ENCODE assay signal across 13 mouse cellular contexts in genomic region chr2:9352190-9352589, GRCm38 (mm10).
A peak's percentile ranks its signal among the peaks of the same experiment; 100 is the strongest.
DNase-seq lines count a peak whose midpoint lies in the region; ATAC-seq lines count a peak whose summit lies in the region.
"Had no signal": no experiment of that assay in that cellular context is flagged by ENCODE, and none has a peak within 500 bp of the region (broad histone marks: within the 10 kb centered on the region; RNA-seq: fewer than 3 reads in every experiment).

No protein-coding gene starts in this region.

- no peak overlapping the region for H3K4me2 ChIP-seq in kidney, embryonic 16.5 days (replicated peaks; ENCODE audit: low read depth, low read length)
- H3K4me2 ChIP-seq in limb, embryonic 15.5 days = no peak overlapping the region
- H3K4me2 ChIP-seq: heart, embryonic 11.5 days had no signal

- H3K4me1 ChIP-seq in kidney, embryonic 16.5 days (ENCODE audit: insufficient read depth, low read length) = 0 out of 2 replicates have a peak, but pooled peaks cover 4% of the 10 kb centered on the region
- H3K4me1 ChIP-seq in embryonic facial prominence, embryonic 10.5 days = peaks cover 12% of the 10 kb centered on the region
- H3K4me1 ChIP-seq in limb, embryonic 15.5 days = 0 out of 2 replicates have a peak, but pooled peaks cover 2% of the 10 kb centered on the region

- DNase-seq in kidney, postnatal 14 days = peak; percentile 14
- peak; percentile 28 for DNase-seq in embryo, embryonic 10 days (ENCODE audit: low spot score)
- DNase-seq in embryonic facial prominence, embryonic 10.5 days (ENCODE audit: low spot score) = peak; percentile 44
- DNase-seq in ovary, postnatal 14 days (ENCODE audit: low spot score) = no peak
- DNase-seq in c-Kit-positive CD71-positive TER-119-positive erythroid progenitor cells, embryonic 14.5 days (ENCODE audit: low spot score) = no peak
- DNase-seq: cerebellum, adult 9-11 months; retina, postnatal 1 day; thymus, postnatal 14 days had no signal

- H3K9ac ChIP-seq in kidney, embryonic 16.5 days (replicated peaks; ENCODE audit: low read length) = no peak overlapping the region
- H3K9ac ChIP-seq in limb, embryonic 15.5 days = no peak overlapping the region

- no peaks in the 10 kb centered on the region for H3K36me3 ChIP-seq in kidney, embryonic 16.5 days (ENCODE audit: insufficient read depth, low read length)
- no peaks in the 10 kb centered on the region for H3K36me3 ChIP-seq in embryonic facial prominence, embryonic 10.5 days (replicated peaks)
- no peaks in the 10 kb centered on the region for H3K36me3 ChIP-seq in limb, embryonic 15.5 days

- no peak overlapping the region for H3K4me3 ChIP-seq in kidney, embryonic 16.5 days (ENCODE audit: low read length)
- no peak overlapping the region for H3K4me3 ChIP-seq in embryonic facial prominence, embryonic 10.5 days
- no peak overlapping the region for H3K4me3 ChIP-seq in limb, embryonic 15.5 days
- H3K4me3 ChIP-seq: layer of hippocampus, adult 2 months; myocyte had no signal

- ATAC-seq in kidney, embryonic 16.5 days (ENCODE audit: low FRiP score, low TSS enrichment) = no peak
- no peak for ATAC-seq in limb, embryonic 15.5 days (ENCODE audit: insufficient number of reproducible peaks, low FRiP score, low TSS enrichment, low read depth)

- no peak overlapping the region for H3K27ac ChIP-seq in kidney, embryonic 16.5 days (ENCODE audit: low read length)
- no peak overlapping the region; the same call in 1 of the 2 replicates for H3K27ac ChIP-seq in embryonic facial prominence, embryonic 10.5 days (replicated peaks)
- 0 out of 2 replicates have a peak overlapping the region, but pooled peaks have one; percentile 61 for H3K27ac ChIP-seq in limb, embryonic 15.5 days
- H3K27ac ChIP-seq: layer of hippocampus, adult 2 months had no signal

- 24% methylated on average over 7 of the region's 7 CpGs for WGBS in kidney, embryonic 16.5 days
- WGBS in embryonic facial prominence, embryonic 10.5 days = 32% methylated on average over 7 of the region's 7 CpGs
- WGBS in limb, embryonic 15.5 days = 9% methylated on average over 7 of the region's 7 CpGs

- no peaks in the 10 kb centered on the region for H3K27me3 ChIP-seq in kidney, embryonic 16.5 days (ENCODE audit: insufficient read depth, low read length)
- H3K27me3 ChIP-seq in embryonic facial prominence, embryonic 10.5 days (replicated peaks; ENCODE audit: low read depth, poor library complexity, severe bottlenecking) = no peaks in the 10 kb centered on the region
- no peaks in the 10 kb centered on the region for H3K27me3 ChIP-seq in limb, embryonic 15.5 days

- no peaks in the 10 kb centered on the region for H3K9me3 ChIP-seq in kidney, embryonic 16.5 days (ENCODE audit: low read length)
- no peaks in the 10 kb centered on the region for H3K9me3 ChIP-seq in embryonic facial prominence, embryonic 10.5 days
- no peaks in the 10 kb centered on the region for H3K9me3 ChIP-seq in limb, embryonic 15.5 days

Comparison
In these comparisons a context has a peak if more than half of its experiments do, and no peak if none do; other contexts are left out.
1. DNase-seq: peak in kidney, postnatal 14 days (single experiment), embryo, embryonic 10 days (single experiment) and embryonic facial prominence, embryonic 10.5 days (single experiment); none in ovary, postnatal 14 days (single experiment) and c-Kit-positive CD71-positive TER-119-positive erythroid progenitor cells, embryonic 14.5 days (single experiment).